Mouse (Mus musculus): ENCODE measurements around the gene Plekhm3.

The Plekhm3 gene

GRCm38 (mm10) chr1:64871956-64872355 lies 84.7 kb downstream of the Plekhm3 start:
- no peak for DNase-seq

- DNase-seq = no peak
These were observed 88.9 kb downstream of the Plekhm3 start for GRCm38 (mm10) chr1:64867684-64868083.

GRCm38 (mm10) chr1:64866140-64866539 lies 90.5 kb downstream of the Plekhm3 start:
- DNase-seq = no peak

- DNase-seq = no peak
These were observed 96.2 kb downstream of the Plekhm3 start for GRCm38 (mm10) chr1:64860235-64860920.

GRCm38 (mm10) chr1:64859826-64860225 lies 96.8 kb downstream of the Plekhm3 start:
- no peak for DNase-seq

GRCm38 (mm10) chr1:64854835-64855234 lies 101.8 kb downstream of the Plekhm3 start:
- no peak for DNase-seq

GRCm38 (mm10) chr1:64853738-64854730 lies 102.6 kb downstream of the Plekhm3 start:
- no peak for DNase-seq

GRCm38 (mm10) chr1:64853244-64853643 lies 103.4 kb downstream of the Plekhm3 start:
- no peak for DNase-seq

- no peak for DNase-seq
These were observed 104.4 kb downstream of the Plekhm3 start for GRCm38 (mm10) chr1:64852272-64852671.

GRCm38 (mm10) chr1:64850345-64850744 lies 106.3 kb downstream of the Plekhm3 start:
- no peak for DNase-seq

GRCm38 (mm10) chr1:64848996-64849395 lies 107.6 kb downstream of the Plekhm3 start:
- DNase-seq = no peak

GRCm38 (mm10) chr1:64848081-64848480 lies 108.5 kb downstream of the Plekhm3 start:
- DNase-seq = no peak

- no peak for DNase-seq
These were observed 109.1 kb downstream of the Plekhm3 start for GRCm38 (mm10) chr1:64847565-64847964.

- DNase-seq = no peak
These were observed 111.6 kb downstream of the Plekhm3 start for GRCm38 (mm10) chr1:64844978-64845377.

- no peak for DNase-seq
These were observed 112.6 kb downstream of the Plekhm3 start for GRCm38 (mm10) chr1:64843900-64844616.

GRCm38 (mm10) chr1:64840930-64841329 lies 115.7 kb downstream of the Plekhm3 start:
- DNase-seq = no peak

- no peak for DNase-seq
These were observed 120.0 kb downstream of the Plekhm3 start for GRCm38 (mm10) chr1:64836584-64836983.

- no peak for DNase-seq
These were observed 120.5 kb downstream of the Plekhm3 start for GRCm38 (mm10) chr1:64836114-64836513.

- DNase-seq = no peak
These were observed 125.1 kb downstream of the Plekhm3 start for GRCm38 (mm10) chr1:64831552-64831951.

- DNase-seq = no peak
These were observed 129.2 kb downstream of the Plekhm3 start for GRCm38 (mm10) chr1:64827434-64827833.

- no peak for DNase-seq
These were observed 130.1 kb downstream of the Plekhm3 start for GRCm38 (mm10) chr1:64826348-64827103.

GRCm38 (mm10) chr1:64823564-64823963 lies 133.1 kb downstream of the Plekhm3 start:
- no peak for DNase-seq
